Mouse (Mus musculus) layer of hippocampus, adult 9-10 months (tissue): ENCODE measurements around the gene Tmem245.
"Not testable (repeated sequence)": the region's sequence is repeated elsewhere in the genome, so short reads cannot be mapped to it uniquely, and the experiment has no call there.

Source experiments
- DNase-seq: peaks from one replicate; pipeline ENCODE4 v3.0.0; 2022; ENCODE audit warnings: low spot score

The Tmem245 gene

GRCm38 (mm10) chr4:56926971-56927370 lies 20.3 kb downstream of the Tmem245 start:
- no peak for DNase-seq

GRCm38 (mm10) chr4:56922229-56922628 lies 25.0 kb downstream of the Tmem245 start:
- DNase-seq: no peak

- no peak for DNase-seq
These were observed 31.4 kb downstream of the Tmem245 start for GRCm38 (mm10) chr4:56915732-56916325.

- no peak for DNase-seq
These were observed 32.5 kb downstream of the Tmem245 start for GRCm38 (mm10) chr4:56914761-56915160.

- no peak for DNase-seq
These were observed 32.9 kb downstream of the Tmem245 start for GRCm38 (mm10) chr4:56914338-56914737.

- DNase-seq: no peak
These were observed 34.7 kb downstream of the Tmem245 start for GRCm38 (mm10) chr4:56912382-56913001.

GRCm38 (mm10) chr4:56909568-56909967 lies 37.7 kb downstream of the Tmem245 start:
- DNase-seq: no peak

GRCm38 (mm10) chr4:56907671-56908070 lies 39.6 kb downstream of the Tmem245 start:
- no peak for DNase-seq

- DNase-seq: no peak
These were observed 40.3 kb downstream of the Tmem245 start for GRCm38 (mm10) chr4:56906926-56907325.

GRCm38 (mm10) chr4:56905507-56905906 lies 41.7 kb downstream of the Tmem245 start:
- DNase-seq: no peak

- no peak for DNase-seq
These were observed 45.6 kb downstream of the Tmem245 start for GRCm38 (mm10) chr4:56901671-56902070.

- DNase-seq: no peak
These were observed 48.0 kb downstream of the Tmem245 start for GRCm38 (mm10) chr4:56899216-56899615.

GRCm38 (mm10) chr4:56897511-56897910 lies 49.7 kb downstream of the Tmem245 start:
- no peak for DNase-seq

- DNase-seq: no peak
These were observed 53.0 kb downstream of the Tmem245 start for GRCm38 (mm10) chr4:56894196-56894595.

GRCm38 (mm10) chr4:56892501-56893115 lies 54.6 kb downstream of the Tmem245 start:
- DNase-seq: no peak

GRCm38 (mm10) chr4:56888483-56888882 lies 58.8 kb downstream of the Tmem245 start:
- DNase-seq: no peak

GRCm38 (mm10) chr4:56886286-56886979 lies 60.8 kb downstream of the Tmem245 start:
- DNase-seq: no peak

GRCm38 (mm10) chr4:56880036-56880703 lies 67.1 kb downstream of the Tmem245 start:
- no peak for DNase-seq

GRCm38 (mm10) chr4:56878971-56879370 lies 68.3 kb downstream of the Tmem245 start:
- no peak for DNase-seq

GRCm38 (mm10) chr4:56870541-56870940 lies 76.7 kb downstream of the Tmem245 start:
- DNase-seq: not testable (repeated sequence)

GRCm38 (mm10) chr4:56867761-56868160 lies 79.5 kb downstream of the Tmem245 start:
- no peak for DNase-seq

GRCm38 (mm10) chr4:56865971-56866370 lies 81.3 kb downstream of the Tmem245 start:
- no peak for DNase-seq
